22 mouse cellular contexts compared by ENCODE assay signal in genomic region chr5:116459970-116460369, GRCm38 (mm10). TPM values are rescaled to one million over a fixed set of nuclear protein-coding genes. Genes with fewer than 3 reads are reported as not detected.
DNase-seq lines count a peak whose midpoint lies in the region; ATAC-seq and TF ChIP-seq lines count a peak whose summit lies in the region.
"Had no signal": no experiment of that assay in that cellular context is flagged by ENCODE, and none has a peak within 500 bp of the region (broad histone marks: within the 10 kb centered on the region; RNA-seq: fewer than 3 reads in every experiment).

No protein-coding gene starts in this region.

- no peak for DNase-seq in forebrain, embryonic 10.5 days (ENCODE audit: extremely low spot score, low spot score)
- DNase-seq in layer of hippocampus, adult 9-11 months: peak; percentile 63
- no peak for DNase-seq in layer of hippocampus, postnatal 36 days
- DNase-seq in brain, embryonic 14.5 days (ENCODE audit: low read depth): peak; percentile 83
- peak; percentile 46 for DNase-seq in left cerebral cortex, postnatal 4 days
- DNase-seq in adrenal gland, postnatal 25 days: no peak
- DNase-seq: adrenal gland, postnatal 14 days; cerebellum, adult 8-10 months; heart, postnatal 36 days; kidney, adult 2 months; kidney, postnatal 14 days; thymus, postnatal 14 days had no signal

- peaks cover 18% of the 10 kb centered on the region for H3K4me1 ChIP-seq in forebrain, embryonic 15.5 days
- H3K4me1 ChIP-seq in forebrain, embryonic 10.5 days: peaks cover 24% of the 10 kb centered on the region
- no peaks in the 10 kb centered on the region for H3K4me1 ChIP-seq in intestine, embryonic 16.5 days (ENCODE audit: control insufficient read depth, insufficient read depth, low read length)
- H3K4me1 ChIP-seq: liver, embryonic 15.5 days had no signal

- no peak overlapping the region for H3K4me3 ChIP-seq in forebrain, embryonic 15.5 days
- no peak overlapping the region for H3K4me3 ChIP-seq in forebrain, embryonic 10.5 days
- H3K4me3 ChIP-seq in intestine, embryonic 16.5 days (ENCODE audit: low read length): no peak overlapping the region
- H3K4me3 ChIP-seq: limb, embryonic 15.5 days; liver, embryonic 15.5 days; midbrain, embryonic 10.5 days had no signal

- intact Hi-C loops in left cerebral cortex, postnatal 4 days (cut with DNase I): no loop called here

- 46% methylated on average over 2 of the region's 2 CpGs for WGBS in forebrain, embryonic 15.5 days
- WGBS in forebrain, embryonic 10.5 days: 89% methylated on average over 2 of the region's 2 CpGs
- 74% methylated on average over 2 of the region's 2 CpGs for WGBS in intestine, embryonic 16.5 days

- H3K9me3 ChIP-seq in forebrain, embryonic 15.5 days: no peaks in the 10 kb centered on the region
- peaks cover 6% of the 10 kb centered on the region; the same call in 1 of the 2 replicates for H3K9me3 ChIP-seq in forebrain, embryonic 10.5 days
- no peaks in the 10 kb centered on the region for H3K9me3 ChIP-seq in intestine, embryonic 16.5 days (ENCODE audit: control insufficient read depth, low read length)
- H3K9me3 ChIP-seq: limb, embryonic 15.5 days; liver, embryonic 15.5 days had no signal

- no peaks in the 10 kb centered on the region for H3K27me3 ChIP-seq in forebrain, embryonic 15.5 days
- peaks cover 50% of the 10 kb centered on the region for H3K27me3 ChIP-seq in forebrain, embryonic 10.5 days (ENCODE audit: poor library complexity, severe bottlenecking)
- no peaks in the 10 kb centered on the region for H3K27me3 ChIP-seq in intestine, embryonic 16.5 days (replicated peaks; ENCODE audit: control insufficient read depth, insufficient read depth, low read length)
- H3K27me3 ChIP-seq: limb, embryonic 15.5 days; liver, embryonic 15.5 days had no signal

- no peak overlapping the region for H3K9ac ChIP-seq in forebrain, embryonic 15.5 days (replicated peaks)
- H3K9ac ChIP-seq in intestine, embryonic 16.5 days (ENCODE audit: low read depth, low read length): no peak overlapping the region
- H3K9ac ChIP-seq: limb, embryonic 15.5 days; liver, embryonic 15.5 days had no signal

- no peak overlapping the region for H3K4me2 ChIP-seq in forebrain, embryonic 15.5 days (replicated peaks)
- no peak overlapping the region for H3K4me2 ChIP-seq in intestine, embryonic 16.5 days (ENCODE audit: low read depth, low read length)
- H3K4me2 ChIP-seq: limb, embryonic 15.5 days; liver, embryonic 15.5 days had no signal

- H3K27ac ChIP-seq in forebrain, embryonic 15.5 days (replicated peaks): 0 out of 2 replicates have a peak overlapping the region, but pooled peaks have one; percentile 7
- H3K27ac ChIP-seq in forebrain, embryonic 10.5 days: no peak overlapping the region
- H3K27ac ChIP-seq in intestine, embryonic 16.5 days (ENCODE audit: low read length): no peak overlapping the region
- H3K27ac ChIP-seq: limb, embryonic 15.5 days; liver, embryonic 15.5 days; macrophage; midbrain, embryonic 10.5 days had no signal

- ATAC-seq in forebrain, embryonic 15.5 days (replicated peaks): 0 out of 2 replicates have a peak, but pooled peaks have one; percentile 68
- no peak for ATAC-seq in intestine, embryonic 16.5 days
- ATAC-seq: activated CD4-positive, CD25-positive, alpha-beta regulatory T cell, adult 4 months had no signal

- no peak for TF ChIP-seq CTCF in brain, embryonic 14.5 days (IDR thresholded peaks at IDR 0.05; ENCODE audit: borderline replicate concordance, extremely low read depth, insufficient read depth, insufficient read length)

- H3K36me3 ChIP-seq in forebrain, embryonic 15.5 days: peaks cover 24% of the 10 kb centered on the region
- H3K36me3 ChIP-seq in forebrain, embryonic 10.5 days (replicated peaks): peaks cover 15% of the 10 kb centered on the region
- no peaks in the 10 kb centered on the region for H3K36me3 ChIP-seq in intestine, embryonic 16.5 days (ENCODE audit: control insufficient read depth, insufficient read depth, low read length)
- H3K36me3 ChIP-seq: G1E; limb, embryonic 15.5 days; liver, embryonic 15.5 days had no signal

- TF ChIP-seq POLR2A in brain, embryonic 14.5 days (IDR thresholded peaks at IDR 0.05; ENCODE audit: borderline replicate concordance, extremely low read depth, insufficient read depth, insufficient read length, poor library complexity, severe bottlenecking): no peak

RNA-seq across cellular contexts. Expression of gene Hspb8, which starts 37.3 kb away (rescaled TPM):
- polyA plus RNA-seq in forebrain, embryonic 15.5 days (2015; fragmentation: Nextera tagmentation; extraction: Ambion mirVana): 5.6 and 5.7 TPM in 2 replicates
- 8.5 and 8.6 TPM in 2 replicates for polyA plus RNA-seq in forebrain, embryonic 10.5 days (2016; fragmentation: Nextera tagmentation; extraction: Ambion mirVana)
- 10 to 100 TPM in 1 of 2 experiments, 1 to 10 TPM in 1; 8.2 to 13.9 TPM for total RNA-seq in layer of hippocampus, postnatal 36 days (2021)
- polyA plus RNA-seq in brain, embryonic 14.5 days (2012; rRNA removed): 7.3 and 7.8 TPM in 2 replicates
- total RNA-seq in left cerebral cortex, postnatal 4 days (2021): 1 to 10 TPM; 4.0 to 5.6 TPM
- 52.2 and 64.0 TPM in 2 replicates for total RNA-seq in adrenal gland, postnatal 25 days (2021)
- polyA plus RNA-seq in intestine, embryonic 16.5 days (2015; fragmentation: Nextera tagmentation; extraction: Ambion mirVana): 11.3 and 11.8 TPM in 2 replicates
- total RNA-seq: granulocyte monocyte progenitor cell, adult 5-6 weeks; monocyte, adult 5-6 weeks had no signal
- polyA plus RNA-seq: activated CD4-positive, CD25-positive, alpha-beta regulatory T cell, adult 4 months; G1E had no signal

Comparison
In these comparisons a context has a peak if more than half of its experiments do, and no peak if none do; other contexts are left out.
1. DNase-seq: peak in layer of hippocampus, adult 9-11 months (single experiment), brain, embryonic 14.5 days (single experiment) and left cerebral cortex, postnatal 4 days (single experiment); none in forebrain, embryonic 10.5 days (single experiment), layer of hippocampus, postnatal 36 days (0 of 2) and adrenal gland, postnatal 25 days (single experiment).